Mouse (Mus musculus) right cerebral cortex, postnatal 10 days (tissue): Measurements from ENCODE around the gene Tspan2.

Experiments used
- DNase-seq, 2 experiments: peaks; one replicate each; pipeline ENCODE4 v3.0.0; 2021; ENCODE audit warnings: low spot score in 2 of 2

Tspan2 gene

DNA sequence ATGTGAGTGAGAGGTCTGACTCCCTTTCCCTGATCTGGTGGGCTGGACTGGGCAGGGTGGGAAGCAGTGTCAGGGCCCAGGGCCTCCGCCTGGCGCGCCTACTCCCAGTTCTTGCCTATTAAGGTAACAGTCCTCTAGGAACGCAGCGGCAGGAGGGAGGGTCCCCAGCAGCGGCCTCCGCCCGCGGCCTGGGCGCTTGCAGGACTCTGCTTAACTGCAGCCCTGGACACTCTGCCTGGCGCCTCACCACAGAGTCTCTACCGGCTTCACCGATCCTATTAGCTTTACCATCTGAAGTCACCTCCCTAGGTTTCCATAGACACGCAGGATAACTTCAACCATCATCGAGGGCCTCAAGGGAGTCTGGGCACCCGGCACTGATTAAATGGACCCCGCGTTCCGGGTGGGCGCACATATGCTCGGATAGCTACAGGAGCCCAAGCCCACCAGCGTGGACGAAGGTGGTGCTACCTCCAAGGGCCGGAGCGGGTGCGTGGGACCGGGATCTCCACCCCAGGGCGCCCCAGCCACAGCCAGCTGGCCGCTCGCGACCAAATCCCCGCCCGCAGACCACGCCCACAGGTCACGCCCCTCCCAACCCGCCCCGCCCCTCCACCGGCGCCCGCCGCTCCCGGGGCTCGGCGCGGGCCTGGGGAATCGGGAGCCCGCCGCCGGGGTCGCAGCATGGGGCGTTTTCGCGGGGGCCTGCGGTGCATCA, at the start of gene Tspan2:
Gene Tspan2, plus strand, starts transcription at position 217 of the 718 bp plus-strand sequence.
- peak; percentile 53 to 65 for DNase-seq

DNA sequence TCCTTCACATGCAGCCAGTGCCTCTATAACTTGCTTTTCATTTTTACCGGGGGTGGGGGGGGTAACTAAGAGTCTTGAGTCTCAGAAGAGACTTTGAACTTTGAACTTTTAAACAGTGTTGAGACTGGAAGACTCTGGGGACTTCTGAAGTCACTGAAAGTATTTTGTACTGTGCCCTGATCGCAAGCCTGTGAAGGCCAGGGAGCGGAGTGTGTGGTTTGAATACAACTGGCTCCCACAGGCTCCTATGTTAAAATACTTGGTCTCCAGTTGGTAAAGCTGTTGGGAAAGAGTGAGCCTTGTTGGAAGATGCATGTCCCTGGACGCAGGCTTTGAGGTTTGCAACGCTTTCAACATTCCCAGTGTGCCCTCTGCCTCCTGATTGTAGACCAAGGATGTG, 47.5 kb upstream of the Tspan2 start:
- DNase-seq, result no peak

DNA sequence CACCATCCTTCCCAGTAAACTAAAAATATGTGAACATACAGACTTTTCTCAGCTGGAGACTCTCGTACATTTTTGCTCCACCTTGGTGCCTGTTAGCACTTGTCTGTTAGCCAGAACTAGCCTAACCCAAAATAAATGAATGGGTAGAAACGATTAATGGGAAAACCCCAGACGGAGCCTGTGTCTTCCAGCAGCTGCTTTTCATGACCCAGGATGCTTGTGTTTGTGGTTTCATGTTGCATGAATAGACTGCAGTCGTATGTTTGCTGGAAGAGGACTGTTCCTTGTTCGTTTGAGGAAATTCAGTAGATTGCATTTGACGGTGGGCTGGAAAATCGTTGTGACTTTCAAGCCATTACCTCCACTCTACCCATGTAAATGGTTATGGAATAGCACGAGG, 46.5 kb upstream of the Tspan2 start:
- no peak for DNase-seq

DNA sequence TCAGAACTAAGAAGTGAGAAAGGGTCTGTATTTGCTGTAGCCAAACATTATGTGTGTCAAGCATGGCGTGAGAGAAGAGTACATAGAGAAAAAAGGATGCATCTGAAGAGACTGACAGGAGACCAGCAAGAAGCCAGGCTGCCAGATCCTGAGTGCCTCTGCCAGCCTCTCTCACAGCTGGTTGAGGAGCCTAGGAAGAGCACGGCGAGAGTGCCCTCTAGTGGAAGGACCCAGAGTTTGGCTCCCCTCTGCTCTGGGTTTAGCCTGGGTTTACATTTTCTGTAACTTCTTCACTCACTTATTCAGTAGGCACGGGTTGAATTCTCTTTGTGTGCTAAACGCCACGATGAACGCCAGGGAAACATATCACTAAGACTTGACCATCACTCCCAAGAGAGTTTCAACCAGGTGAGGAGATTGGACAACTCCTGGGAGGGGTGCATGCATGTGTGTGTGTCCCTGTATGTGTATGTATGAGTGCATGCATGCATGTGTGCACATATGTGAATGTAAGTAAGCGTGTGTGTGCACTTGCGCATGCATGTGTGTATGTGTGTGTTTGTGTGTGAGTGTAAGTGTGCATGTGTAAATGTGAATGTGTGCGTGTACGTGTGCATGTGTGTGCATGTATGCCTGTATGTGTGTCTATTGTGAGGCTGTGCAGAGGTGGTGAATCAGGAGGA, 42.4 kb upstream of the Tspan2 start:
- DNase-seq, result peak; percentile 79 to 82

DNA sequence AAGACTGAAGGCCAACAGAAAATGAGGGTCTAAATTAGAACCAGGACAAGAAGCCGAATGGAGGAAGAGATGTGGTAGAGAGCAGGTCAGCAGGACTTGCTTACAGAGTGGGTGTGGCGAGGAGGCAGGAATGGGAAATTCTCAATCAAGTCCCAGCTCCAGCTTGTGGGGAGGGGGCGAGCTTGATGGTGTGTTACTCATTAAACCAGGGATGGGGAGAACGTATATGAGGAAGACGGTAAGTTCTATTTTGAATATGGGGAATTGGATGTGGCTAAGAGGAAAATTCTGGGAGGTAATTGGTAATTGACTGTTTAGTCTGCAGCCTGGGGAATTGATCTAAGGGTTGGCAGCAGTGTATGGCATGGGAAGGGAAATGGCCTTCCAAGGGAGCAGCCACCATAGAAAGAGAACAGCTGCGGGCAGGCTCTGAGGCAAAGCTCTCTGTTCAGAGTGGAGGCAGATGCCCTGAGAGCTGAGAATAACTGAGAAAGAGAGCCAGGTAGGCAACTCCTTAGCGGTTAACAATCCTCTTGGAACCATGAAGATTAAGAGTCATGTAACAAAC, 41.5 kb upstream of the Tspan2 start:
- no peak for DNase-seq

DNA sequence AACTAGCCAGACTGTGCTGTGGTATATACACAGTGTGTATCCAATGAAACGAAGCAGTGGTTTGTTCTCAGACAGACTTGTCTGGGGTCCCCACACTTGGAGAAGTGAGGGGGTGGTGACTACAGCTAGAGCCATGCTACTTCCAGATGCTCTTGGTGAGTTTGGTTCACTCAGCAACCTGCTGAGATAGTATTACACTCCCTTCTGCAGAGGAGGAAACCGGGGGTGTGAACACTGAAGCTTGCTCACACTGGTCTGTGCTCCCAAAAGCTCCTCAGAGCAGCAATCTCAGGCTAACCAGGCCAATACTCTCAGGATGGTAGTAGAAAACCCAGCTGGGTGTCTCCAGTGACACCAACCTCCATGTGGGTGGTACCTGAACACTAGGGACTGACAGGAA, 36.2 kb upstream of the Tspan2 start:
- no peak for DNase-seq

DNA sequence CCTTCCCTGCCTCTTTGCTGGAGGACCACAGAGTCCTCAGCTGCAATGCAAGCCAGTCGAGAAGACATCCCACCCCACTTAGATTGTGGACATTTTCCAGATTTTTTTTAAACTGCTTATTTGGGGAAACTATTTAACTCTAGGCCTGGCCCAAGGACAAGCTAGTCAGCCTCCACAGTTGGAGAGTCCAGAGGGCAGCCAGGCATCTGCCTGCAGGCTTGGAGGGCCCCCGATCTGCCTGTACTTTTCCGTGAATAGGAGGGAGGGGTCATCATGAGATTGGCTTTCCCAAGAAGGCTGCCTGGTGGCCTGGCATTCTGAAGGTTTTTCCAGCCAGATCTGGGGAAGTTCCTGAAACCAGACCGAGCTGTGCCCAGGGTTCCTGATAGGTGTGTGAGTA, 33.0 kb upstream of the Tspan2 start:
- no peak for DNase-seq

DNA sequence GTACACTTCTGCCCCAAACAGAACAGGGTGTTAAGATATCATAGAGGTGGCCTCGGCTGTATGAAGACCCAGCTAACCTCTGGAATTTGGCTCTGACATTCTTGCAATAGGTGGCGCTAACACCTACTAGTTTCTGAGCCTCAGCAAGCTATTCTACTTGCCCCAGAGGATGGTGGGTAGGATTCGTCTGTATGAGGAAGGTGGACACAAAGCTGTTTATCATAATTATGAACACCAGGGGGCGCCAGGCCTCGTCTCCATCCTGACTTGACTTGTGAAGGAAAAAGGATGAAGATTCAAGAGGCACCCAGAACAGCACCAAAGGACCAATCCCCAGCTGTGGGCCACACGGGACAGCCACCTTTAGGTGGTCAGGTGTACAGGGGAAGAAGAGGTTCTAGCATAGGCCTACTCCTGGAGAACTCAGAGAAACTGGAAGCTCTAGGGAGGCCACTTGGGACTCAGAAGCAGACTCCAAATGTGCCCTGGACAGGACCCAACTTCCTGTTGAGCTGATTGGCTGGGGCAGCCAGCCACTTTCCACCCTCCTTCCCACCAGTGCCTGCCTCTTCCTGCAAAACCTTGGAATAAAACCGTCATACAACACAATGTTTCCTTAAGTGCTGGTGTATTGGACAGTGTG, 32.3 kb upstream of the Tspan2 start:
- DNase-seq, result peak; percentile 35 to 39

DNA sequence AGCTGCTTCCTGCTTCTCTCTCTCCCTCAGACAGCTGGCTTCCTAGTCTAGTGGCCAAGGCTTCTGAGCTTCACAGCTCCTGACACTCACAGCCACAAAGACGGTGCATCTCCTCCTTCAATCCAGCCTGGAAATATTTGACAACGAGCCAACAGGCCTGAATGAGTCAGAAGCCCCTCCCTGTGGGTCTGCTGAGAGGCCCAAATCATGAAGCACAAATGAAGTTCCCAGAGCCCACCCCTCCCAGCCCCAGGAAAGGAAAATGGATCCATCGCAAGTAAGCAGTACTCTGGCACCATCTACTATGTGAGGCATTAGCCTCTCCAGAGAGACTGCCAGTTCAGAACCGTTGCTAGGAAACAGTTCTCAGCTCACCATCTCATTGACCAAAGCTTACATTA, 30.3 kb upstream of the Tspan2 start:
- peak in 1 of 2 experiments; percentile 54 for DNase-seq

DNA sequence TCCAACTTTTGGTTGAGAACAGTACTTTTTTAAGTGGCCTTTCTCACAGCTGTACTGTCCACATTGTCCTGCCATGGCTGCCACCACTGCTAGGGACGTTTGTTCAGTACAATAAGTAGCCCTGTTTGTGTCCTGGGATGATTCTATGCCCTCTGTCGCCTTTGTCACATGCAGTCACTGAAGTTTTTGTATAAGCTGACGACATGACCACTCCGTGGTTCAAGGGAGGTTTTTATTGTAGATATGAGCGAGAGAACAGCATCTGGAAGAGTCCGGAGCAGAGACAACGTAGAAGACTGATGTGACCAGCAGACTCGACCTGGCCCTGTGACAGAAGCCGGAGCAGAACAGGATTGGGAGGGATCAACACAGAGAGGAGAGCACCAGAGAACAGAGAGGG, 25.7 kb upstream of the Tspan2 start:
- no peak for DNase-seq

DNA sequence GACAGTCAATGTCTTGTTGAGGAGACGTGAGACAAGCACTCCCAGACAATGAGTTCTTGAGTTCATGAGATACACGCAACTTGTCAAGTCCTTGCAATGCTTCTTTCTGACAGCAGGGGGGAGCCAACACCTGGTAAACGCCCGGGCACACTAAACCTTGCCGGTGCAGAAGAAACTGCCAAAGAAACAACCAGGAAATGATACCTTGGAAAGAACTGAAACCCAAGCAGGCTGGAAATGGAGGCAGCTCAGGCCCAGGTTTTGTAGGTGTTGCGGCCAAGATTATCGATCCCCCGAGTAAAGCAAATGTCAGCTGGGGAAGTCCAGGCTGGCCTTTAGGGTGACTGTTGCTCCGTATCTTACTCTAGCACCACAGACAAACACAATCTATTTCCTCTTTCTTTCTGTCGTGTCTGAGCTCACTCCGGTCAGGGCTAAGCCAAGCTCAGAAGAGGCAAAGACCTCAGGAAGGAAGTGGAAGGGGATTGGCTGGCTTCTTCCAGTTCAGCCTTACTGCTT, 19.2 kb upstream of the Tspan2 start:
- peak; percentile 74 to 82 for DNase-seq

DNA sequence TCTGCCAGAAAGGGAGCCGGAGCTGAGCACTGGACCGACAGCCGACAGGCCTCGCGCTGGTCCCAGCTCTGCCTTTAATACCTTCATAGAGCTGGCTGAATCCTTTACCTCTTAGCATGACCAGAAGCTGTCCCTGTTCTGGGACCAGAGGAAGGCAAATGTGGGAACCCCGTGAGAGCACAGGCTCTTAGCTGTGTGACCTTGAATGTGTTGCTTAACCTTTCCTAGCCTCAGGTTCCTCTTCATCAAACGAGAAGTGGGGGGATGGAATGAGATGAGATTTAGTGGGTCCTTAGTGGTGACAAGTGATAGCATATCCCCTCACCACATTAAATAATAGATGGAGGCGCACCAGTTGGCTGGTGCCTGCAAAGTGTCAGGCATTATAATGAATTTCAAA, 18.5 kb upstream of the Tspan2 start:
- DNase-seq, result no peak

DNA sequence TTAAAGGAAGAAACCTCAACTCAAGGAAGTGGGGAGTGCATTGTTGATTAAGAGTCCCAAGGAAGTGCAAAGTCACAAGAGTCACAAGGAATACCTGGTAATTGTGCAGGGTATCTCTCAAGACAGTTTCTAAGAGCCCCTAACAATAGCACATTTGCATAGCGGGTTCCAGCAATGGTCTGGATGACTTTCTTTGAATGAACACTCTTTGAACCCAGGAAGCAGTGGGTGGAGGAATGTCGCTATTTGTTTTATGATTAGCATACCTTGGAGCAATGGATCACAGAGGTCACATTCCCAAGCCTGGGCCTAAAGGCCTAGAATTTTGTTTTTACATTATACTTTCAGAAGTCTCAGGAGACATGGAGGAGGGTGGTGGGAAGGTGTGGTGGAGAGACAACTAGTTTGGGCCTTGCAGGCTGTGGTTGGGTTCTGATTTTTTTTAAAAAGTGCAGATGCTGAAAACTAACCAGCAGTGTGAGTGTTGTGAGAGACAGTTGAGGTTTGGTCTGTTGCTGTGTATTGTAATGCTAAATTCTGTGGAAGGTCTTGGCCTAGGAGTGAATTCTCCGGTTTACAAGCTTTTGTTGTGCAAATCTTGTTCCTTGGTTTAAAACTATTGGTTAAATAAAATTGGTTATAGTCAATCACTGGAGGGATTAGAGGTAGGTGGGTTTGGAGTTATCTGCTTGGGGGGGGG, 16.6 kb upstream of the Tspan2 start:
- no peak for DNase-seq

DNA sequence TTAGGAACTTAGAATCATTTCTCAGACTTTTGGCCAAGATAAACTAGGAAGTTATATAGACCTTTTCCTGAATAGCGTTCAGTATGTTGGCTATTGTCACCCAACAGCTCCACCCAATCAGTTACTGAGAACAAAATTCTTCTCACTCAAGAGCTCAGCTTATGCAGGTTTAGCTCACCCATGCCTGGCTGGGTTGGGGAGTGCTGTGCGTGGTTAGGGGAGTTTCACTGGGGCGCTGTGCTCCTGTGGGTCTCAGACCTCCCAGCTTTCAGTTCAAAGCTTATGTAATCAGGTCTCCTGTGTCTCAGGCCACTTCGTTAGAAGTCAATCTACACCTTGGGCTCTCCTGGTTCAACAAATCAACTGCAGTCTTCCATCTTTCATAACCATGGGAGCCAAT, 11.2 kb upstream of the Tspan2 start:
- DNase-seq, result no peak

DNA sequence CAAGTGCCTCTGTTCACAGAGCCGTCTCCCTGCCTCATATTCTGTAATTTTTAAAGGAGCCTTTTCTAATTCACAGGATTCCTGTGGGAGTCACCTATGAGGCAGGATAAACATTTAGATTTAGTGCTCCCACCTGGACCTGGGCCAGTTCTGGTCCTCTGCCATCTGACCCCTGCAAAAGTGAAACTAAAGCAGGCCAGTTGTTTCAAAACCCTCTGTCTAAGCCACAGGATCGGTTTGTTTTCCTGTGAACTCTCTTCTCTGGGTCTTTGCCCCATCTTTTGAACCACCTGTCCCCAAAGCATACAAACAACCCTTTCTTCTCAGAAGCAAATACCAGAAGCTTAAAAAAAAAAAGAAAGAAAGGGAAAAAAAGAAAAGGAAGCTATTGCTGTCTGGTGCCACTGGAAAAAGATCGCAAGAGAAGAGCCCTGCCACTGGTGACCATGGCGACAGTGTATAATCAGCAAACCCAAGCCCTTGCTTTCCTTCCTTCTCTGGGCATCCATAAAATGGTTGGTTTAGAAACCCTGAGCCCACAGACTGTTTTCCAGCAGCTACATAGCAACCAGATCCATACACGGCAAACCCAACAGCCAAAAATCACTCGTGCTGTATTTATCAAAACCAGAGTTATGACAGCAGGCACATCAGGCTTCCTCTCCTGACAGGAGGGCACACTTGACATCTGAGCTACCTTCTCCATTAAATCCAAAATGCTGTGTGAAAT, 10.3 kb upstream of the Tspan2 start:
- DNase-seq, result peak in 1 of 2 experiments; percentile 56

DNA sequence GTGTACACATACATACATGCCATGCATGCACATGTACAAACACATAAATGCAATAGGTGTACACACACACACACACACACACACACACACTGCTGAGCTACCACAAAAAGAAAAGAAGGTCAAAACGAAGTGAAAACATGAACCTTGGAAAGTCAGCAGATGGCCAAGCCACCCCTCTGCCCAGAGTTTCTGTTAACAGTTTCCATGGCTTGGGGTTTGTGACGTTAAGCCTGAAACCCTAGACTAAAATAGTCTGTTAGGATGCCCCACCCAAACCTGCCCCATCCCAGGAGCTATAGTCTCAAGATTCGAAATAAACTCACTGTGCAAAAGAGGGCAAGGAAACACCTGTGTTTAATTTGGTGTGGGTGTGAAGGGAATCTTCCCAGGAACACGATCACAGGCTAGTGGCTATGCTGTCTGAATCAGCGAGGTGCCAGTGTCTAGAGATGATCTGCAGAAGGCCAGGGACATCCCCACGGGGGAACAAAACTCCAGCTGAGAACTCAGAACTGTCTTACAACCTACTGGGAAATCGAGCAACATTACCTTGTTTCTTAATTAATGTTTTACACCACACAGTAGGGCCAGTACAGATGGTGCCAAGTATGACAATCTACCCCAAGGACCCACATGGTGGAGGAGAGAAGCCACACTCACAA, 9.4 kb upstream of the Tspan2 start:
- no peak for DNase-seq

DNA sequence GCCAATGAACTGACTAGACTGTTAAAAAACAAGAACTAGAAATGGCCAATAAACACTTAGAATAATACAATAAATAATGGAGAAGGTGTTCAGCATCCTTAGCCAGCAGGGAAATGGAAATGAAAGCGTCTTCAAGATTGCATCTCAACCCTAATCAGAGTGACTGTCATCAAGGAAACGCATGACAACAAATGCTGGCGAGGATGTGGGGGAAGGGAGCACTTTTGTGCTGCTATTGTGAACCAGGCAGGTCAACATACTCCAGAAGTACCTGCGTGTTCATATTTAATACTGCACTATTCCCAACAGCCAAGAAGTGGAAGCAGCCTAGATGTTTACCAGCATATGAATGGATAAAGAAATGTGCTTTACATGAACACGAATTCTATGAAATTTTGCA, 4.9 kb upstream of the Tspan2 start:
- no peak for DNase-seq

DNA sequence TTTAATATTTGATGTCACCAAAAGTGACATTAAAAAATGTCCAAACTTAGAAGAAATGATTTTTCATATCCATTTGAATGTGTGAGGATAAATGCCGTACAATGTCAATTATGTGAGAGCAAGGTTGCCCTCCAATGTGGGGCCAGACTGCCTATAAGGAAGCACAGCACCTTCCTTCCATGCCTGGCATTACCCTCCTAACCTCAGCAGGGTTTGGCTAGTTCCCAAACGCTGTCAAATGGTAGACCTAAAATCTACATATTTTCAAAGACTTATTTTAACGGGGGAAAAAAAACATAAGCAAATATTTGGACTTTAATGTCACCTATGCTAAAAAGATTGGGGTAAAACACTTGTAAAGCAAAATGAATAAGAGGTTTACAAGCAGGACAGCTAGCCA, 3.2 kb upstream of the Tspan2 start:
- DNase-seq, result no peak

DNA sequence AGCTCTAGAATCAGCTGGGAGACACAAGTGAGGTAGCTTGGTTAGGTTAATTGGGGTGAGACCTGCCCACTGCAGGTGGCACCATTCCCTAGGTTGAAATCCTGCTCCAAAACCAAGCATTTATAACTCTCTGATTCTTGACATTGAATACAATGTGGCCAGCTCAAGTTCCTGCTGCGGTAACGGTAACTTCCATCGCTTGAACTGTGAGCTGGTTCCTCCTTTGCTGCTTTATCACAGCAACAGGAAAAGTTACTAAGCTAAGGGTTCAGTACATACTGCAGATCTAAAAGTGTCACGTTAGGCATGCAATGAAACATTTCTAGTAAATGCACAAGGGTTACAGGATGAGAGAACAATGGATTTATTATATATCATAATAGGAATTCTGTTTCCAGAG, 1.7 kb upstream of the Tspan2 start:
- DNase-seq, result no peak

DNA sequence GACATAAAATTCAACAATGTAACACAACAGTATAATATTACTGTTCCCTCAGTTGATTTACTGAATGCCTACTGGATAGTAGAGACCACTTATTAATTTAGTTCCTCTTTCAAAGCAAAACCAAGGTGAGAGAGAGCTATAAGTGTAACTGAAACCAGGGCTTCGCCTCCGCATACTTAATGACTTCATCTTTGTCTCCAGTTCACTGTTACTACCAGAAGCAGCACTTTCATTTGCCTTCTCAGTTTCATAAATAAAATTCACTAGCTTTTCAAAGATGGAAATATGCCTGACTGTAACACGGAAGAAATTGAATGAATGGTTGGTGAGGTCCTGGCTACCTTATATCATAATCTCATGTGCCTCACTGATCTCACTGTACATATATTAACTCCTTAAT, 1.3 kb upstream of the Tspan2 start:
- no peak for DNase-seq

DNA sequence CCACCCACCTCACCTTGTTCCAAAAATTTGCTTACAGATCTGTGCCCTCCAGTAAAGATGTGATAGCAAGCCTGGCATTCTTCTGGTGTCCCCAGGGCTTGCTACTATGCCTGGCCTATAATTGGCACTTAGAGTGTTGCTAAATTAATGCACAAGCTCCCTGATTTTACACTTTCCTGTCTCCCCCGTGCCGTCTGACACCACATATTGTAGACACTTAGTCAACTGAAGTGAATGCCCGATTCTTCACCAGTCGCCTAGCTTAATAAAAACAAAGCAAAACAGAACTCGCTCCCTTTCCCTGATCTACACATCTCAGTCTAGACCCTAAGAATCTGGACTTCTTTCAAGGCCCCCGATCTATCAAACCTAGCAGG, 405 bp upstream of the Tspan2 start:
- no peak for DNase-seq
